Mouse (Mus musculus) small intestine, adult 2 months (tissue): ENCODE measurements around the gene Gnao1.

ENCODE experiments used
- CTCF ChIP-seq: fragments of 200-500 bp; IDR thresholded peaks from 2 replicates; pipeline ENCODE4 v1.5.1; 2012; ENCODE audit warnings: low read depth, mild to moderate bottlenecking, control low read depth, inconsistent platforms, low read length, moderate library complexity, mixed read lengths; ENCODE audit not compliant: insufficient replicate concordance, insufficient read length; ENCODE audit errors: extremely low read depth
- POLR2A ChIP-seq: fragments of 200-500 bp; IDR thresholded peaks from 2 replicates; pipeline ENCODE4 v1.6.1; 2012; ENCODE audit warnings: low read depth, mild to moderate bottlenecking, control low read depth, inconsistent platforms, low read length, moderate library complexity

- no peak for TF ChIP-seq POLR2A
- TF ChIP-seq CTCF, result no peak
Measured at GRCm38 (mm10) chr8:93941636-93942054, 131.9 kb downstream of the Gnao1 start.
